Mouse (Mus musculus) right cerebral cortex, postnatal 14 days (tissue): ENCODE data around the gene Tram1l1.
"Not testable (repeated sequence)": the region's sequence is repeated elsewhere in the genome, so short reads cannot be mapped to it uniquely, and the experiment has no call there.

Experiments
- DNase-seq: peaks from one replicate; pipeline ENCODE4 v3.0.0; 2022

Gene Tram1l1

DNA sequence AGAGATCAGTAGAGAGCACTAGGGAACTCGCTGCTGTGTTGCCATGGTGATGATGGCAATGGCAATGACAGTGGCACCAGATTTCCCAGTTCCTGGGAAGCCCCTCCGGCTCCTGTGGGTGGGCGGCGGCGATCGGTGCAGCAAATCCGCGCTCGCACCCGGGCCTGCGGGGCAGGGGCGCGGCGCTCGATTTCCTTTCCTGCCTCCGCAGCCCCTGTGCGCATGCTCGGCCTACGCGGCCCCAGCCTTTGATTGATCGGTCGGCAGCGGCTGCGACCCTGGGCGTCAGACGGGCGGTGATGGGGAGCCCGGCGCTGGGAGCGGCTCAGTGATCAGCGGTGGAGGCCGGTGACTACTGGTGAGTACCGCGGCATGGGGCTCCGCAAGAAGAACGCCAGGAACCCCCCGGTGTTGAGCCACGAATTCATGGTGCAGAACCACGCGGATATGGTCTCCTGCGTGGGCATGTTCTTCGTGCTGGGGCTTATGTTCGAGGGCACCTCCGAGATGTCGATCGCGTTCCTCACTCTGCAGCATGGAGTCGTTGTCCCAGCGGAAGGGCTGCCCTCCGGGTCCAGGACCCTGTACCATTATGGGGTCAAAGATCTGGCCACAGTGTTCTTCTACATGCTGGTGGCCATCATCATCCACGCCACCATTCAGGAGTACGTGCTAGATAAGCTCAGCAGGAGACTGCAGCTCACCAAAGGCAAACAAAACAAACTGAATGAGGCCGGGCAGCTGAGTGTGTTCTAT lies at the start of gene Tram1l1:
TSS of gene Tram1l1 (plus strand) at position 35 of the 756 bp plus-strand sequence.
- DNase-seq: peak; percentile 84

DNA sequence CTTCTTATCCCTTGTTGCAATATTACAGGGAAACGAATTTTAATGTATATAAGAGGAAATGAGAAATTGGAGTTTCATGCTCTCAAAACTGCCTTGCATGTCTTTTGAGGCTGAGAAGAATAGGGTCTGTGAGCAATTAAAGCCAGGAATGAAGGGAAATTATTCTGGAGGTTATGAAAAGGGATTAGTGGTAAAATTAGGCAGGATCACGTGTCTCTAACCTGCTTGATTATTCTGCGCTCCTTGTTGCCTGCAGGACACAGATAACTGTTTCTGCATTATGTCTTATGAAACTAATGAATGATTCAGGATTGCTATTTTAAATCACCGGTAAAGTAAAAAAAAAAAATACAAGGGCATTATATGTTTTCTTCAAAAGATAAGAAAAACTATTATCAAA lies 49.4 kb upstream of the Tram1l1 start:
- no peak for DNase-seq

- no peak for DNase-seq
Observed at GRCm38 (mm10) chr3:124271668-124272067, 49.0 kb upstream of the Tram1l1 start.

DNA sequence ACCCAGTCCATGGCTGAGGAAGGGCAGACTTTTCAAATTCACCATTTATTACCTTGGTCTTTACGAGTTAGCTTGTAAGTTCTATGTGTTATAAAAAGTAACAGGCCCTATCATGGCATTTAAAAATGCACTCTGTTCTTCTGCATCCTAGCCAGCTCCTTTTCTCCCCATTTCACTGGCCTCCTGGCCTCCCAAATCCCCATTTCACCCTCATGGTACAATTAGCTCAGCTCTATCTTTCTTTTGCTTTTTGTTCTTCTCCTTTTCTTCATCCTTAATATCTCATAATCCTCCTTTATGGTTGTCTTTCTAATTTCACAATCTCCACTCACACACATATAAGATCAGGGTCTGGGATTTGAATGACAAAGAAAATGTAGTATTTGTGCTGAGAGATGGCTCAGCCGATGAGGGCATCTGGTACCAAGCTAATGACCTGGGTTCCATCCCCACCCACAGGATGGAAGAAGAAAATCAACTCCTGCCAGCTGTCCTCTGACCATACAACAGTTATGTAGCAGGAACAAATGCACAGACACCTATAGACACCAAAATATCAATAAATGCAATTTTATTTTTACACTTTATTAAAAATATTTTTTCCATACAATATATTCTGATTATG lies 48.1 kb upstream of the Tram1l1 start:
- DNase-seq: no peak

- peak; percentile 52 for DNase-seq
Observed at GRCm38 (mm10) chr3:124274928-124275609, 45.6 kb upstream of the Tram1l1 start.

- not testable (repeated sequence) for DNase-seq
Observed at GRCm38 (mm10) chr3:124288936-124289335, 31.7 kb upstream of the Tram1l1 start.

DNA sequence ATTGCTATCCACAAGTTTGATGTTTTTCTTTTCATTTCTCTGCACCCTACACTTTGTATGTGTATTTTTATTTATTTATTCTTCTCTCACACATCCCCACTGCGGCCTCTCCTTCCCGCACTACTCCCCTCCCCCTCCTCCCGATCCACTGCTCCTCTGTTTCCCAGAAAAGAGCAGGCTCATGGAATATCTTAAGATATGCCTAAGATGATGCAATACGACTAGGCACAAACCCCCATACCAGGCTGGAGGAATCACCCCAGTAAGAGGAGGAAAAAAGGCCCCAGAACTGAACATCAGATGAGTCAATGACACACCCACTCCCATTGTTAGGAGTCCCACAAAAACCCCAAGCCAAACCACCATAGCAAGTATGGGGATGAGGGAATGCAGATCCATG lies 1.4 kb upstream of the Tram1l1 start:
- DNase-seq: no peak

DNA sequence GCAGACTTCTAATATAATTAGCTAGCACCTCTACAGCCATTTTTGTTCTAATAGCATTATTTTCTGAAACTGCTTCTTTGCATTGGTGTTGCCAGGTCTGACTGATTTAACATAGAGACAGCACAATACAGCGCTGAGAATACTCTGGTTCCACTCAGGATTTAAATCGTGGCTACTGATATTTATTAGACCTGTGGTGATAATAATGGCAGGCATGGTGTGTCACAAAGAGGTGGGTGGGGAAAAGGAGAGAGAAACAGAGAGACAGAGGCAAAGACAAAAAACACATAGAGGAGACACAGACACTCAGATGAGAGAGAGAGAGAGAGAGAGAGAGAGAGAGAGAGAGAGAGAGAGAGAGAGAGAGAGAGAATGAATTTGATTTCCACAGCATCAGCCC lies 257 bp upstream of the Tram1l1 start:
- no peak for DNase-seq

DNA sequence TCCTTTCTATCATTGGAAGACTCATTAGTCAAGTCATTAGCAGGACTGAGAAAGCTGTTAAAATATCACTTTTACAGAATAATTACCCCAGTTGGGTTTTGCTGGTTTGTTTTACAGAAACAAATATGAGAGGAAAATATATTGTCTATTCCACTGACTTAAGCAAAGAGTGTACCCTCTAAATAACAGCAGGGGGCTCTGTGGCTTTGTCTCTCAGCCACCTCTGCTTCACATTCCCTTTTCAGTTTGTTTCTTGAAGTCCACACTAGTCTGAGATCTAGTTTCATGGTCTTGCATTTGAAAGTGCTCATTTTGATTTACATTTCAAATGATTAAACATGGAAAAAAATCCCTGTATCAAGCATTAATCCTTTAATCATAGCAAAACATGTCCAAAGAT lies 25.8 kb downstream of the Tram1l1 start:
- no peak for DNase-seq

DNA sequence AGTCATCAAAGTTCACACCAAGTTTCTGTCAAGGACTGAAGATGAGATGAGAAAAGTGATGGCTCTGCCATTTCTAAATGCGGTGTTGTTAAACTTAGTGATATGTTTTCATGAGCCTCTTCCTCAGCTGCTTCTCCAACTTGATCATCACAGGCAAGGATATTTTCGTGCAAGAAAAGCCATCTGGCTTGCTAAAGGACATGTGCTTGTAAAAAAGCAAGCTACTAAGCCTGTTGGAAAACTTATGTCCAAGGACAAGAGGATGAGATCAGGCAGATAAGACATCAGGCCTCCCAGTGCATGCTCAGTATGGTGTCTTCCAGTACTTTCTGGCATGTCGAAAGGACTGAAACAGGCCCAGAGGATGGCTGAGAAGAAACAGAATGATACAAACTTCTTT lies 36.9 kb downstream of the Tram1l1 start:
- no peak for DNase-seq

- DNase-seq: no peak
Observed at GRCm38 (mm10) chr3:124372031-124372430, 51.4 kb downstream of the Tram1l1 start.
